Mouse (Mus musculus): ENCODE data around the gene Spink4. TPM values are rescaled to one million over a fixed set of nuclear protein-coding genes. Genes with fewer than 3 reads are reported as not detected.

Gene Spink4
- polyA plus RNA-seq, 1 experiment from 2014 or later = 0.77 TPM

Other genes with a start within 250 kb of the Spink4 start
- gene Aptx, start 216.9 kb upstream of the Spink4 start, polyA plus RNA-seq (2015; fragmentation: Nextera tagmentation; extraction: Ambion mirVana) = 27.8 and 27.9 TPM in 2 replicates
- gene Dnaja1, start 197.9 kb upstream of the Spink4 start, polyA plus RNA-seq (2015; fragmentation: Nextera tagmentation; extraction: Ambion mirVana) = 383 and 401 TPM in 2 replicates
- gene Smu1, start 162.1 kb upstream of the Spink4 start, polyA plus RNA-seq (2015; fragmentation: Nextera tagmentation; extraction: Ambion mirVana) = 139 and 148 TPM in 2 replicates
- 75.4 and 79.0 TPM in 2 replicates for gene B4galt1, start 66.0 kb upstream of the Spink4 start, polyA plus RNA-seq (2015; fragmentation: Nextera tagmentation; extraction: Ambion mirVana)
- 186 and 187 TPM in 2 replicates for gene Bag1, start 28.2 kb downstream of the Spink4 start, polyA plus RNA-seq (2015; fragmentation: Nextera tagmentation; extraction: Ambion mirVana)
- gene Chmp5, start 28.4 kb downstream of the Spink4 start, polyA plus RNA-seq (2015; fragmentation: Nextera tagmentation; extraction: Ambion mirVana) = 129 and 130 TPM in 2 replicates
- 86.8 and 91.7 TPM in 2 replicates for gene Nfx1, start 50.9 kb downstream of the Spink4 start, polyA plus RNA-seq (2015; fragmentation: Nextera tagmentation; extraction: Ambion mirVana)
- 0.13 TPM in 1 of 2 replicates, not detected in the other for gene Aqp7, start 128.1 kb downstream of the Spink4 start, polyA plus RNA-seq (2015; fragmentation: Nextera tagmentation; extraction: Ambion mirVana)
- gene Aqp3, start 178.1 kb downstream of the Spink4 start, polyA plus RNA-seq (2015; fragmentation: Nextera tagmentation; extraction: Ambion mirVana) = 1.5 and 4.5 TPM in 2 replicates
- gene Nol6, start 204.4 kb downstream of the Spink4 start, polyA plus RNA-seq (2015; fragmentation: Nextera tagmentation; extraction: Ambion mirVana) = 19.7 and 22.5 TPM in 2 replicates
- 72.9 and 75.6 TPM in 2 replicates for gene Ube2r2, start 215.7 kb downstream of the Spink4 start, polyA plus RNA-seq (2015; fragmentation: Nextera tagmentation; extraction: Ambion mirVana)